Mouse (Mus musculus): ENCODE measurements around the gene Cdca3. TPM values are rescaled to one million over a fixed set of nuclear protein-coding genes. Genes with fewer than 3 reads are reported as not detected.

The Cdca3 gene
- total RNA-seq, 4 experiments from 2014 or later = 0.49 to 1.0 (median 0.80) TPM

GRCm38 (mm10) chr6:124831649-124832048, 2.3 kb downstream of the Cdca3 start:
- no peak for DNase-seq (ENCODE audit: low spot score in 2 of 2)

GRCm38 (mm10) chr6:124834512-124835081, 5.2 kb downstream of the Cdca3 start:
- DNase-seq (ENCODE audit: low spot score in 2 of 2) = no peak

GRCm38 (mm10) chr6:124835531-124835930, 6.2 kb downstream of the Cdca3 start:
- no peak for DNase-seq (ENCODE audit: low spot score in 2 of 2)

- no peak for DNase-seq (ENCODE audit: low spot score in 2 of 2)
Observed at GRCm38 (mm10) chr6:124836411-124836810, 7.1 kb downstream of the Cdca3 start.

GRCm38 (mm10) chr6:124839805-124840204, 10.5 kb downstream of the Cdca3 start:
- DNase-seq (ENCODE audit: low spot score in 2 of 2) = no peak

- DNase-seq (ENCODE audit: low spot score in 2 of 2) = no peak
Observed at GRCm38 (mm10) chr6:124840241-124841167, 11.2 kb downstream of the Cdca3 start, which contains the start of gene Gnb3. Gene Gnb3 (minus strand): TSS chr6:124840275.

- peak; percentile 81 to 95 for DNase-seq (ENCODE audit: low spot score in 2 of 2)
Observed at GRCm38 (mm10) chr6:124847305-124847704, 18.0 kb downstream of the Cdca3 start.

GRCm38 (mm10) chr6:124850535-124850934, 21.2 kb downstream of the Cdca3 start:
- DNase-seq (ENCODE audit: low spot score in 2 of 2) = no peak

GRCm38 (mm10) chr6:124854647-124855046, 25.3 kb downstream of the Cdca3 start:
- no peak for DNase-seq (ENCODE audit: low spot score in 2 of 2)

GRCm38 (mm10) chr6:124856321-124856720, 27.0 kb downstream of the Cdca3 start:
- peak; percentile 34 to 69 for DNase-seq (ENCODE audit: low spot score in 2 of 2)

- peak; percentile 70 to 86 for DNase-seq (ENCODE audit: low spot score in 2 of 2)
Observed at GRCm38 (mm10) chr6:124856916-124857839, 27.8 kb downstream of the Cdca3 start, which contains the start of gene P3h3. Gene P3h3 (minus strand): TSS chr6:124857752.

- DNase-seq (ENCODE audit: low spot score in 2 of 2) = no peak
Observed at GRCm38 (mm10) chr6:124857840-124858530, 28.6 kb downstream of the Cdca3 start.

GRCm38 (mm10) chr6:124858561-124859318, 29.4 kb downstream of the Cdca3 start:
- no peak for DNase-seq (ENCODE audit: low spot score in 2 of 2)

- DNase-seq (ENCODE audit: low spot score in 2 of 2) = peak; percentile 74 to 89
Observed at GRCm38 (mm10) chr6:124859725-124860124, 30.4 kb downstream of the Cdca3 start.

- DNase-seq (ENCODE audit: low spot score in 2 of 2) = no peak
Observed at GRCm38 (mm10) chr6:124860511-124860910, 31.2 kb downstream of the Cdca3 start.

- DNase-seq (ENCODE audit: low spot score in 2 of 2) = peak in 1 of 2 experiments; percentile 24
Observed at GRCm38 (mm10) chr6:124861266-124861665, 31.9 kb downstream of the Cdca3 start.

- no peak for DNase-seq (ENCODE audit: low spot score in 2 of 2)
Observed at GRCm38 (mm10) chr6:124861802-124862201, 32.5 kb downstream of the Cdca3 start.

GRCm38 (mm10) chr6:124862406-124863124, 33.2 kb downstream of the Cdca3 start:
- no peak for DNase-seq (ENCODE audit: low spot score in 2 of 2)

- DNase-seq (ENCODE audit: low spot score in 2 of 2) = peak in 1 of 2 experiments; percentile 34
Observed at GRCm38 (mm10) chr6:124863125-124863657, 33.8 kb downstream of the Cdca3 start.

All from left cerebral cortex, adult 8-10 months (tissue).